Mouse (Mus musculus) hindbrain, embryonic 15.5 days (tissue): ENCODE measurements around the gene Hcfc1r1. TPM values are rescaled to one million over a fixed set of nuclear protein-coding genes. Genes with fewer than 3 reads are reported as not detected.

ENCODE experiments used
- ATAC-seq: fragments of 200-750 bp; cut with Nextera tagmentation; 2 replicates; pipeline ENCODE4 v1.8.0; 2017; ENCODE audit warnings: low read depth, moderate number of reproducible peaks, moderate TSS enrichment; ENCODE audit not compliant: low FRiP score
- H3K27ac ChIP-seq: fragments of 300-500 bp; sonication (generic); replicated peaks from 2 replicates; pipeline ENCODE4 v1.5.1; 2015; ENCODE audit warnings: mild to moderate bottlenecking, inconsistent platforms
- H3K27me3 ChIP-seq: fragments of 300-500 bp; sonication (generic); 2 replicates; pipeline ENCODE4 v1.6.1; 2015; ENCODE audit warnings: control low read depth, inconsistent platforms
- H3K36me3 ChIP-seq: fragments of 300-500 bp; sonication (generic); 2 replicates; pipeline ENCODE4 v1.6.1; 2015; ENCODE audit warnings: control low read depth, inconsistent platforms
- H3K4me1 ChIP-seq: fragments of 300-500 bp; sonication (generic); replicated peaks from 2 replicates; pipeline ENCODE4 v1.6.1; 2015; ENCODE audit warnings: control low read depth, inconsistent platforms
- H3K4me2 ChIP-seq: fragments of 300-500 bp; sonication (generic); 2 replicates; pipeline ENCODE4 v1.6.1; 2015; ENCODE audit warnings: moderate library complexity, mild to moderate bottlenecking, inconsistent platforms
- H3K4me3 ChIP-seq: fragments of 300-500 bp; sonication (generic); 2 replicates; pipeline ENCODE4 v1.5.1; 2015; ENCODE audit warnings: mild to moderate bottlenecking, inconsistent platforms
- H3K9ac ChIP-seq: fragments of 300-500 bp; sonication (generic); 2 replicates; pipeline ENCODE4 v1.6.1; 2015; ENCODE audit warnings: inconsistent platforms
- H3K9me3 ChIP-seq: fragments of 300-500 bp; sonication (generic); 2 replicates; pipeline ENCODE4 v1.6.1; 2016; ENCODE audit warnings: control low read depth, inconsistent platforms
- WGBS: fragments of 180-500 bp; shearing (Covaris S2); methylation state at CpG from one replicate; pipeline ENCODE4 v1.1.7; 2015; 5-methylcytosine and 5-hydroxymethylcytosine counted together
- polyA plus RNA-seq: library from polyadenylated mRNA; unstranded; fragments of >200 nt; fragmentation: Nextera tagmentation; extraction: Ambion mirVana; gene quantifications from 2 replicates; pipeline ENCODE4 v1.2.1, GENCODE M21; 2015

The Hcfc1r1 gene
- polyA plus RNA-seq, 1 experiment from 2014 or later, result 138 TPM

- H3K27ac ChIP-seq, result peak overlapping the region; percentile 64; the same call in 1 of the 2 replicates
- no peaks in the 10 kb centered on the region for H3K9me3 ChIP-seq
- peak overlapping the region; percentile 95 for H3K4me2 ChIP-seq
- H3K4me1 ChIP-seq, result peaks cover 12% of the 10 kb centered on the region
- peak overlapping the region; percentile 84 for H3K4me3 ChIP-seq
- H3K36me3 ChIP-seq, result no peaks in the 10 kb centered on the region
- peaks cover 41% of the 10 kb centered on the region for H3K27me3 ChIP-seq
- WGBS, result under 1% methylated on average over 69 of the region's 101 CpGs
- ATAC-seq, result peak; percentile 77
- peak overlapping the region; percentile 52 for H3K9ac ChIP-seq
Measured at GRCm38 (mm10) chr17:23699131-23700077, 26.0 kb downstream of the Hcfc1r1 start.

- ATAC-seq, result peak; percentile 97
- no peaks in the 10 kb centered on the region for H3K9me3 ChIP-seq
- WGBS, result under 1% methylated on average over 23 of the region's 28 CpGs
Measured at GRCm38 (mm10) chr17:23700079-23700478, 26.7 kb downstream of the Hcfc1r1 start.

GRCm38 (mm10) chr17:23703301-23703700, 29.9 kb downstream of the Hcfc1r1 start:
- H3K4me1 ChIP-seq, result peaks cover 15% of the 10 kb centered on the region
- WGBS, result 87% methylated on average over 9 of the region's 9 CpGs
- no peak overlapping the region for H3K4me3 ChIP-seq

More at GRCm38 (mm10) chr17:23700079-23700478, 26.7 kb downstream of the Hcfc1r1 start:
- H3K9ac ChIP-seq, result peak overlapping the region; percentile 52
- H3K27me3 ChIP-seq, result peaks cover 38% of the 10 kb centered on the region
- peak overlapping the region; percentile 95 for H3K4me2 ChIP-seq
- H3K4me1 ChIP-seq, result peaks cover 14% of the 10 kb centered on the region
- peak overlapping the region; percentile 84 for H3K4me3 ChIP-seq
- no peaks in the 10 kb centered on the region for H3K36me3 ChIP-seq
- peak overlapping the region; percentile 64; the same call in 1 of the 2 replicates for H3K27ac ChIP-seq

GRCm38 (mm10) chr17:23704741-23705140, 31.3 kb downstream of the Hcfc1r1 start:
- no peak overlapping the region for H3K4me2 ChIP-seq
- WGBS, result 45% methylated on average over 7 of the region's 7 CpGs
- H3K27ac ChIP-seq, result no peak overlapping the region

More at GRCm38 (mm10) chr17:23703301-23703700, 29.9 kb downstream of the Hcfc1r1 start:
- H3K9ac ChIP-seq, result no peak overlapping the region
- H3K36me3 ChIP-seq, result no peaks in the 10 kb centered on the region
- no peak for ATAC-seq
- H3K4me2 ChIP-seq, result no peak overlapping the region
- H3K27ac ChIP-seq, result no peak overlapping the region
- no peaks in the 10 kb centered on the region for H3K9me3 ChIP-seq
- peaks cover 28% of the 10 kb centered on the region for H3K27me3 ChIP-seq

GRCm38 (mm10) chr17:23705525-23706104, 32.2 kb downstream of the Hcfc1r1 start:
- peak; percentile 23; the same call in 1 of the 2 replicates for ATAC-seq
- Histone ChIP-seq H3K9ac (no peak overlapping the region), H3K36me3 (no peaks in the 10 kb centered on the region), H3K9me3 (no peaks in the 10 kb centered on the region), H3K27ac (no peak overlapping the region), H3K4me2 (no peak overlapping the region), H3K4me3 (no peak overlapping the region), H3K4me1 (0 out of 2 replicates have a peak, but pooled peaks cover 3% of the 10 kb centered on the region), H3K27me3 (peaks cover 20% of the 10 kb centered on the region)
- 76% methylated on average over 7 of the region's 7 CpGs for WGBS

More at GRCm38 (mm10) chr17:23704741-23705140, 31.3 kb downstream of the Hcfc1r1 start:
- H3K4me3 ChIP-seq, result no peak overlapping the region
- peaks cover 7% of the 10 kb centered on the region for H3K4me1 ChIP-seq
- no peak for ATAC-seq
- peaks cover 20% of the 10 kb centered on the region for H3K27me3 ChIP-seq
- no peaks in the 10 kb centered on the region for H3K9me3 ChIP-seq
- H3K9ac ChIP-seq, result no peak overlapping the region
- H3K36me3 ChIP-seq, result no peaks in the 10 kb centered on the region

- Histone ChIP-seq H3K4me2 (no peak overlapping the region), H3K9ac (no peak overlapping the region), H3K27ac (no peak overlapping the region), H3K36me3 (no peaks in the 10 kb centered on the region), H3K4me3 (no peak overlapping the region), H3K27me3 (peaks cover 15% of the 10 kb centered on the region), H3K4me1 (0 out of 2 replicates have a peak, but pooled peaks cover 3% of the 10 kb centered on the region), H3K9me3 (no peaks in the 10 kb centered on the region)
- WGBS, result 0% methylated on average over 3 of the region's 3 CpGs
- 0 out of 2 replicates have a peak, but pooled peaks have one; percentile 37 for ATAC-seq
Measured at GRCm38 (mm10) chr17:23706212-23706611, 32.8 kb downstream of the Hcfc1r1 start.

GRCm38 (mm10) chr17:23717003-23717402, 43.6 kb downstream of the Hcfc1r1 start:
- H3K4me3 ChIP-seq, result no peak overlapping the region
- H3K27me3 ChIP-seq, result no peaks in the 10 kb centered on the region
- no peak for ATAC-seq
- H3K9ac ChIP-seq, result no peak overlapping the region
- H3K27ac ChIP-seq, result no peak overlapping the region
- WGBS, result 65% methylated on average over 2 of the region's 2 CpGs
- no peaks in the 10 kb centered on the region for H3K4me1 ChIP-seq
- H3K36me3 ChIP-seq, result no peaks in the 10 kb centered on the region
- no peak overlapping the region for H3K4me2 ChIP-seq
- no peaks in the 10 kb centered on the region for H3K9me3 ChIP-seq

GRCm38 (mm10) chr17:23719455-23719854, 46.1 kb downstream of the Hcfc1r1 start:
- H3K9ac ChIP-seq, result no peak overlapping the region
- H3K9me3 ChIP-seq, result no peaks in the 10 kb centered on the region
- no peaks in the 10 kb centered on the region for H3K36me3 ChIP-seq
- ATAC-seq, result 0 out of 2 replicates have a peak, but pooled peaks have one; percentile 5
- no peak overlapping the region for H3K4me2 ChIP-seq
- WGBS, result 25% methylated on average over 1 of the region's 1 CpGs
- no peaks in the 10 kb centered on the region for H3K4me1 ChIP-seq
- no peak overlapping the region for H3K27ac ChIP-seq
- no peak overlapping the region for H3K4me3 ChIP-seq
- no peaks in the 10 kb centered on the region for H3K27me3 ChIP-seq

GRCm38 (mm10) chr17:23721886-23722285, 48.5 kb downstream of the Hcfc1r1 start:
- 82% methylated on average over 2 of the region's 2 CpGs for WGBS
- H3K27ac ChIP-seq, result no peak overlapping the region
- ATAC-seq, result no peak

GRCm38 (mm10) chr17:23722376-23723125, 49.2 kb downstream of the Hcfc1r1 start, which contains the start of gene 1520401A03Rik:
Gene 1520401A03Rik (minus strand): TSS chr17:23722783.
- Histone ChIP-seq H3K4me1 (peaks cover 13% of the 10 kb centered on the region), H3K9ac (no peak within 1 kb of the TSS), H3K4me2 (no peak within 1 kb of the TSS), H3K9me3 (no peaks in the 10 kb centered on the region), H3K36me3 (no peaks in the 10 kb centered on the region), H3K27me3 (no peaks in the 10 kb centered on the region), H3K4me3 (no peak within 1 kb of the TSS), H3K27ac (no peak within 1 kb of the TSS)
- WGBS, result 75% methylated on average over 7 of the region's 7 CpGs
- ATAC-seq, result no peak

More at GRCm38 (mm10) chr17:23721886-23722285, 48.5 kb downstream of the Hcfc1r1 start:
- no peak overlapping the region for H3K4me3 ChIP-seq
- H3K27me3 ChIP-seq, result no peaks in the 10 kb centered on the region
- no peak overlapping the region for H3K9ac ChIP-seq
- no peaks in the 10 kb centered on the region for H3K9me3 ChIP-seq
- H3K4me1 ChIP-seq, result peaks cover 7% of the 10 kb centered on the region
- H3K4me2 ChIP-seq, result no peak overlapping the region
- H3K36me3 ChIP-seq, result no peaks in the 10 kb centered on the region
